Mouse (Mus musculus): ENCODE results near the gene Gm20075. TPM values are rescaled to one million over a fixed set of nuclear protein-coding genes. Genes with fewer than 3 reads are reported as not detected.
"Not testable (repeated sequence)": the region's sequence is repeated elsewhere in the genome, so short reads cannot be mapped to it uniquely, and the experiment has no call there.

The Gm20075 gene
- 10 to 100 TPM; 30.0 to 31.7 TPM for total RNA-seq (2021)

DNA sequence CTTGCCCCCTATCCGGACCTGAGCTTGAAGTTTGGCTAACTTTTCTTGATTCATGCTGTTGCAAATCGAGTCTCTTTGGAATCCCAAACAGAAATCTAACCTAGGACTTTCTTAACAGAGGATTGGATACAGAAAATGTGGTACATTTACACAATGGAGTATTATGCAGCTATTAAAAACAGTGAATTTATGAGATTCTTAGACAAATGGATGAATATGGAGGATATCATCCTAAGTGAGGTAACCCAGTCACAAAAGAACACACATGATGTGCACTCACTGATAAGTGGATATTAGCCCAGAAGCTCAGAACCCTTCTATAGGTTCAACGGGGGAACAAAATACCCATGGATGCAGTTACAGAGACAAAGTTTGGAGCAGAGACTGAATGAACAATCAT is at the start of gene Gm20075:
TSS of gene Gm20075 (minus strand) at position 101 of the 400 bp plus-strand sequence.
- intact Hi-C loops (cut with DNase I); DNase-seq: not testable (repeated sequence)

DNA sequence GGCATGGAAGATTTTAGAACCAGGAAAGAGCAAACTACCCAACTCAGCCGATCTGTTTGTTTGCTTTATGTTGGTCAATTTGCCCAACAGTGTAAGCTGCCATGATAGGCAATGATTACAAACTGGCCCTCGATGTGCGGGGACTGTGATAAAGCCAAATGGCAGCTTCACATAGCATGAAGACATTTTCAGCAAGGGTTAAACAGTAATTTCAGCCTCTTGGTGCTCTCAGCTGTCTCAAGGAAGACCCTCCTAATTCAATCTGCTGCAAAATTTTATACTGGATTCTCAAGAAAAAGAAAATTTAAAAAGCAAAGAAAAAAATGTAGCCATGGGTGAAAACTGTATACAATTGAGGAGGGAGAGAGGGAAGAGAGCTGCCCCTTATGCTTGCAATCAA is 47.9 kb upstream of the Gm20075 start:
- intact Hi-C loops (cut with DNase I), result no loop called here
- DNase-seq, result no peak

DNA sequence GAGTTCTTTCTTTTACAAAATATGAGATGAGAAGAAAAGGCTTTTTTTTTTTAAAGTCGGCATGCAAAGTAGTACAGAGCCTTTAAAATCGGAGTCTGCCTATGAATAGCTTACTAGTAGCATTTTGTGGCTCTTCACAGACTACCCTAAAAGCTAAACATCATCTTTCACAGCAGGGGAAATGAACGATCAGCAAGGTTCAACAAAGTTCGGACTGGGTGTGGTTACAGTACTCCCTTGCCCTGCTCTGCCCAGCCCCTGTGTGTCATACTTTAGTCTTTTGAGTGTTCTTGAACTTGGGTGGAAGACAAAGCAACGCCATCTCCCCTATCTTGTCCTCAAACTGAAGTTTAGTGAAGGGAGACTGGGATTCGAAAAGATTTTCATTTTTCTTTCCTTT is 45.5 kb upstream of the Gm20075 start:
- intact Hi-C loops (cut with DNase I), result no loop called here
- DNase-seq, result no peak

DNA sequence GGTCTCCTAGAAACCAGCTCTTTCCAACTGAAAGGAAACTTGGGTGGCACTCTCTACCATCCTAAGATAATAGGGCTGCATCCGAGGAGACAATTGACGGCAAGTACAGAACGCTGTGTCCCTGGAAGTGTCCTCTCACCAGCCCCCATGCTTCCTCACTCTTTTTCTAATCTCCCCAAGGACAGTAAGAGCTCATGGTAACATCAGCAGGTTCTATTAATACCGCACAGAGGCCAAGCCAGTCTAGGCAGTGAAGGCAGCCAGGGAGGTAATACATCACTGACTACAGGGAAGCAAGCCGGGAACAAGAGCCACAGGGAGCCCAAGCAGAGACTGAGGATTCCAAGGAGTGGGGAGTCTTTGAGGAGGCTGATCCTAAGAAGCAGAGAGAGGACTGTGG is 43.8 kb upstream of the Gm20075 start:
- intact Hi-C loops (cut with DNase I), result no loop called here
- no peak for DNase-seq

DNA sequence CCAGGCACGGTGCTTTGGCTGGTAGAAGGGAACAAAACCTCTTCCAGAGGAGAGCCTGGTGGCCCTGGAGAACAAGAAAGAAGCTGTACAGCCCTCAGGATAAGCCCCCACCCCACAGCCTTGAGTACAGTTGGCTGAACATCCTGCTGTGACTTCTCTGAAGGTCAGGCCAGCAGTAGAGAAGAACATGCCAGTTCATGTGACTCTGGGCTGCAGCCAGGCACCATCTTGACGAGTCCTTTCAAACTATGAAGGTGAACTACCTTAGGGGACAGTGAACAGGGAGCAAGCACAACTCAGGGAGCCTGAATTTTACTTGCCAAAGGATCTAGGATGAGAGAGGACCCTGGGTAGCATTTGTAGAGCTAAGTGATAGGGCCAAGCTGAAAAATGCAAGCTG is 31.5 kb upstream of the Gm20075 start:
- intact Hi-C loops (cut with DNase I), result no loop called here
- no peak for DNase-seq

DNA sequence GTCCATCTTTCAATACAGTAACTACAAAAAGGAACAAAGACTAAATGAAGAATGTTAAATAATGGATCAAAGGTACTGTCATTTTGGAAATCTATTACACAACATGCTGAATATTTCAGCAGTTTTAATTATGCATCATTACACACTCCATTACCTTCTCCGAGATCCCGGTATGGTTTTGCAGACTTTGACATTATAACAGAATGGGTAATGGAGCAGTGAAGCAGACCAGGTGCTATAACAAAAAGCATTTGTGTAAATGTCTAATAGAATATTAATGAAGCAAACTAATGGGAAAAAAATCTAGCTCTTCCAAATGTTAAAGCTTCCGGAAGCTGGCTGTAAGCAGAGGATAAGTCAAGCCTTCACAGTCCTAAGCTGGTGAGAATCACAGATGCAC is 29.6 kb upstream of the Gm20075 start:
- intact Hi-C loops (cut with DNase I), result no loop called here
- no peak for DNase-seq

DNA sequence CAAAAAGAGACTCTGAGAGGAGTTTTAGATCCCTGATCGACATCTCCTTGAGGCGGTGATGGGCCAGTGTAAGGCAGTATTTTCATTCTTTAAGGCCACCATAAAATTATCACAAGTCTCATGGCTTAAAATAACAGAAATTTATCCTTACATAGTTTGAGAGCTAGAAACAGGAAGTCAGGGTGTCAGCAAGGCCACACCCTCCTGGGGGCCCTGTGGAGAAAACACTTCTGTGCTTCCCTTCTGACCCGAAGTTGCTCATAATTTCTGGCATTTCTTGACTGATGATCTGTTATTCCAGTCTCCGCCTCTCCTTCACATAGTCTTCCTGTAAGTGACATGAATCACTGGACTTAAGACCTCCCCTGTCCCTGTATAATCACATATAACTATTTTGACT is 25.2 kb upstream of the Gm20075 start:
- intact Hi-C loops (cut with DNase I), result no loop called here
- no peak for DNase-seq

DNA sequence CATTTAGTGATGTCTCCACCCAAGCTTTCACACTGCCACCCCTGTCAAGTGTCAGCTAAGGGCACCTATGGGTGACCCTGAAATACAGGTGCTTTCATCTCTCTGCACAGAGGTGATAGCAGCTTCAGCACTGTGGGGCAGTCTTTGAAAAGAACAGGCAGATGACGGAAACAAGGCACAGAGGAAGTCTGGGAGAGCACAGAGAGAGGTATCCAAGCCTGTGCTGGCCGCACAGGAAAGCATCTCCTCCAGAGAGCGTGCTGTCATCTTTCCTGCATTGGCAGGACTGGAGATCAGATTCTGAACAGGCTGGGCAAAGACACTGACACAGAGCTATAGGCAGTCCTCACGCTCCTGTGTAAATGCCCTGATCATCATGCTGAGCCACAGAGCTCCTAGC is 9.8 kb upstream of the Gm20075 start:
- intact Hi-C loops (cut with DNase I), result no loop called here
- DNase-seq, result no peak

DNA sequence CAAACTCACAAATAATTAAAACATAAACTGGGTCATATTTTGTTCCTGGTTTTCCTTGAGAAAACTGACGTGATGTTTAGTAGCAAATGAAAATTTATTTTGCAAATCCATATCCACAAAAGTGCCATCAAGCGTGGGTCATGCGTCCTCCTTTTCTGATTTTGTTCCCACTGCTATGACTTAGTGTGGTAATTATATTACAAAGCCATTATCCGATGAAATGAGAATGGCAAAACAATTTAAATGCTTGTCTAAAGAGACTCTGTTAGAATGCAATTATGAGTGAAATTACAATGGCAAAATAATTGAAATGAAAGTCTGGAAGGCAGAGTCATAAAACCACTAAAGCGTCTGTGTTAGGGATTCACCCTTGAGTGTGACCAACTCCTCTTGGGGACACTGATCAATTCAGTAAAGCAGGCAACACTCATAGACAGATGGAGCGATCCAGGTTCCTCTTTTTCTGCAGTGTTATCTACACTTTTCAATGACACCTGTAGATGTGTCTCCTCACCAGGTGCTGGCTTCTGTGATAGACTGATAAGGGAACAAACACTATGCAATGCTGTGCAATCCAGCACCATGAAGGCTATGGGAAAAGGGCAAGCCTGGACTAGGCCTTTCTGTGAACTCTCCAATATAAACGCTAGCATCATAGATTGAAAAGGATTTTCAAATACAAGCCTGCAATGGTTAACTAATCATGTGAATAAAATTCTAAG is 4.6 kb upstream of the Gm20075 start:
- no peak for DNase-seq
- intact Hi-C loops (cut with DNase I), result no loop called here

DNA sequence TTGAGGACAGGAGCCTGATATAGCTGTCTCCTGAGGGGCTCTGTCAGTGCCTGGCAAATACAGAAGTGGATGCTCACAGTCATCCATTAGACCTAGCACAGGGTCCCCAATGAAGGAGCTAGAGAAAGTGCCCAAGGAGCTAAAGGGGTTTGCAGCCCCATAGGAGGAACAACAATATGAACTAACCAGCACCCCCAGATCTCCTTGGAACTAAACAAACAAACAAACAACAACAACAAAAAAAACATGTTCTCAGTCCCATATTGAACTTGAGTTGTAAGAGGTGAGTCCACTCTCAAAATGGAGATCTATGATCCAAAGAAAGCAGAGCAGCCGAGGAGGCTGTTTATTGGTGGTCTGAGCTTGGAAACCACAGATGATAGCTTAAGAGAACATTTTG is 578 bp upstream of the Gm20075 start, which contains the start of gene Gm17190:
TSS of gene Gm17190 (plus strand) at position 301 of the 400 bp plus-strand sequence.
- intact Hi-C loops (cut with DNase I); DNase-seq: not testable (repeated sequence)

DNA sequence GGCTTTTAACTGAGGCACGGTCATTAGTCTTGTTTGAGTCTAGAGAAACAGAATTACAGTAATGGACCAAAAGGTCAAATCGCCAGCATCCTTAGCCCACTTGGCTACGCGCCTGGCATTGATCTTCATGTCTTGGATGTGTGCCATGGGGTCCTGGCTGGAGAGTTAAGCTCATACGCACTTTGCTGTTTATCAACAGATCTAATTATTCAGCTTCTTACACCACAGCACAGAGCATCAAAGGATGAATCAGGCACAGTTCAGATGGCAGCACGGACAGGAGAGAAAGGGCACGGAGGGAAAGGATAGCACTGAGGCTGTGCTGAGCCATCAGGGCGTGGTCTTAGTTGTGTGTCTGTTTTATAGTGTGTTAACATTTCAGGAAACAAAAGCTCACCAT is 7.6 kb downstream of the Gm20075 start:
- intact Hi-C loops (cut with DNase I), result no loop called here
- DNase-seq, result peak; percentile 19

DNA sequence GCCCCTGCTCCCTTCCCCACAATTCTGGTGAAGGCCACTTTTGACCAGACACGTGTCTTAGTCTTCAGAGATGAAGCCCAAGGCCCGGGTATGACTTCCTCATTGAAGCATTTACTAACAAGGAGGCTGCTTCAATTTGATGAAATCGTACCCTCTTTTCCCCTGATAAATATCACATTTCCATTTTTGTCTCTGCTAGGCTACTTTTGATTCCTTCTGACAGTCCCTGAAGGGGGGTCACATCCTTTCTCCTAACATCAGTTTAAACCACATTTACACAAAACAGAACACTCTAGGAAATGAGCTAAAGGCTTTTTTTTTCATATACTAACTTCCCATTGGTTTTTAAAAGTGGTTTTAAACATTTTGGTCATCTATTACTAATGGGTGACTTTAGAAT is 28.4 kb downstream of the Gm20075 start:
- intact Hi-C loops (cut with DNase I), result no loop called here
- DNase-seq, result no peak

DNA sequence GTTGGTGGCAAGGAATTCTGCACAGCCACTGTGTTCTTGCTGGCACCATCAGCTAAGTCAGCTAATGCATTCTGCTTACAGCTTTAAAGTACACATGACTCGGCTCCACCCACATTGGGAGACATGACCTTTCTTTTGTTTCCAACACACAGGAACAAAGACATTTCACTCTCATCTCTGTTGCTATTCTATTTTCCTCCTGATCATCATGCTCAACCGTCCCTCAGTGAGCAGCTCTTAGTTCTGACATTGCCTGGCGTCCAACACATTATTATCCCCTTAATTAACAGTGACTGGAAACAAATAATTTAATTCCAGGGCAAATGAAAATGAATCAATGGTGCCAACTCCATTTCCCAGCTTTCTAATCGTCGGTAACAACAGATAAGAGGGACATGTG is 35.8 kb downstream of the Gm20075 start:
- DNase-seq, result no peak
- intact Hi-C loops (cut with DNase I), result no loop called here

DNA sequence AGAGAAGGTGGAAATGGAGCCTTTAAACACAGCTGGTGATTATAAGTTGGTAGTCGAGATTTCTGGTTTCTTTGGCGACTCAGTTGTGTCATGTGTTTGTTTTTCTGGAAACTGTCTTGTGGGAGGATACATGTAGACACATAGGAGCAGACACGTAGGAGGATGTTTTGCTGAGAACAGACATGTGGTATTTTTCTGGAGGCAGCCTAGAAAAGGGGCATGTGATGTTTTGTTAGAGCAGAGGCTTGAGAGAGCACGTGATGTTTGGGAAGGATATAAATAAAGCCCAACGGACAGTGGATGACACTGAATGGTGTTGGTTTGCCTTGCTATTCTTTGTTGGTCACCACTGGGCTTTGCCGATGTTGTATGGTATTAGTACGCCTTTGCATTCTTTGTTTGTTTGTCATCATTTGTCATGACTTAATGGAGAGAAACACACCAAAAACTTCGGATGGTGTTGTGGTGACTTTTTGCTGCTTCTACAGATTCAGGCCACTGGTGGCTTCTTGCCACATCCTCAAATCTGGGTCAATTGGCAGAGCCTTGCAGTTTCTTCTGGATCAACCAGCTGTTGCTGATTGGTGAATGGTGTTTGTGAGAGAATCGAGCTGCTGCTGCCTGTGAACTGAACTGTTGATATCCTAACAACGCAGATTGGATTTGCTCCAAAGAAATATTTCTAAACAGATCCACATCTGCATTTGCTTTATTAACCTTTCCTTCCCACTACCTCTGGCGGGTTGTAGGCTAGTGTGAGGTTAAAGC is 40.7 kb downstream of the Gm20075 start:
- no peak for DNase-seq
- intact Hi-C loops (cut with DNase I), result no loop called here

DNA sequence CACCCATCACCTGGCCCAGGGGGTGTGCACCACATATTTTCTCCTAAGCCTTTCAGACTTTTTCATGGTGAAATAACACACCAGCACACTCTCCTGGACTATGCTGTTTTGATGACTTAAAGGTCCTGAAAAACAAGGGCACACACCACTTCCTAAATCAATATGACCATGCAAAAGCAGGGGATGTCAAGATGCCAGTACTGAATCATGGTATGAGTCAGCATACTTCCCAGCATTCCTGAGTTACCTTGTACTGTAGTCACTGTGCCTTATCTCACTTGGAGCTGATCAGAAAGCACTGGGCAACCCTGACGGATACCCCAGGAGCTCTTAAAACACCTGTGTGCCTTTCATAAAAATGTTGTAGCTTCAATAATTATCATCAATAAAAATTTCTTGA is 41.6 kb downstream of the Gm20075 start:
- intact Hi-C loops (cut with DNase I), result no loop called here
- DNase-seq, result no peak

DNA sequence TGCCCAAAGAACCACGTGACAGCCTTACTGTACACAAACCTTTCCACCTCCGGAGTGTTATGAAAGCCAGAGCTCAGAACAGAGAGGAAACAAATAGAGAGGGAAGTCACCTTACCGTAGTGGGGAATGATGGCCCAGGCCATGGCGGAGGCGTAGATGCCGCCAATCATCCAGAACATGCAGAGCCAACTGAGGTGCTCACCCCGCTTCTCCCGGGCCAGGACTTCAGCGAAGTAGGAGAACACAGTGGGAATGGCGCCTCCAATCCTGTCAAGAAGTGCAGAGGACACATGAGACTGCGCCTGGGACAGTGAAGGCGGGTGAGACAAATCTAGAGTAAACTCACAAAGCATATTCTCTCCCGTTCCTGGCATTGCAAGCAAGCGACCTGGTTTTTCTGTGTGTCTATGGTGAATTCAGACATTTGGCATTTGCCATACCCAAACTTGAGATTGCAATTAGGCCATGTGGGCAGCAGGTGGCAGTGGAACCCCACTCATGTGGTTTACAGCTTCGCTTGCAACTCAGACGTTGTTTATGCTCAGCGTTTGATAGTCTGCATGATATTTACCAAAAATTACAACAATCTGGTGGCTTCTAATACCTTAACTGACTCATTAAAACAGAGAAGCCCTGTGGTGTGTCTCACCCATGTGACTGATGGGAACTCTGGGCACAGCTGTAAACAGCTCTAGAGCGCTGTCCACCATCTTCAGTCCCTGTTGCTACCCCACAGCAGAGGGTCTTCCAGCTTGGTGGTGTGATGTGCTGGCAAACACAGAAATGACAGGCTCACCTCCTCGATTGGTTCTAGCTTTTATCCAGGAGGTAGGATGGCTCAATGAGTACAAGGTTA is 50.6 kb downstream of the Gm20075 start:
- DNase-seq, result peak; percentile 64
- intact Hi-C loops (cut with DNase I), result no loop called here

Other genes starting within 250 kb of the Gm20075 start
- 1 to 10 TPM; 6.6 to 7.1 TPM for gene Iqgap2, start 189.5 kb downstream of the Gm20075 start, total RNA-seq (2021)
- gene Gm17190, start 678 bp upstream of the Gm20075 start, total RNA-seq (2021), result not detected
- gene Sv2c, start 51.2 kb upstream of the Gm20075 start, total RNA-seq (2021), result 10 to 100 TPM; 13.2 to 18.5 TPM

All from left cerebral cortex, postnatal 4 days (tissue).